Mouse (Mus musculus): ENCODE results near the gene Noct. TPM values are rescaled to one million over a fixed set of nuclear protein-coding genes. Genes with fewer than 3 reads are reported as not detected.
A peak's percentile ranks its signal among the peaks of the same experiment; 100 is the strongest.

Gene Noct
- polyA plus RNA-seq, 1 experiment from 2014 or later, result 11.4 TPM

DNA sequence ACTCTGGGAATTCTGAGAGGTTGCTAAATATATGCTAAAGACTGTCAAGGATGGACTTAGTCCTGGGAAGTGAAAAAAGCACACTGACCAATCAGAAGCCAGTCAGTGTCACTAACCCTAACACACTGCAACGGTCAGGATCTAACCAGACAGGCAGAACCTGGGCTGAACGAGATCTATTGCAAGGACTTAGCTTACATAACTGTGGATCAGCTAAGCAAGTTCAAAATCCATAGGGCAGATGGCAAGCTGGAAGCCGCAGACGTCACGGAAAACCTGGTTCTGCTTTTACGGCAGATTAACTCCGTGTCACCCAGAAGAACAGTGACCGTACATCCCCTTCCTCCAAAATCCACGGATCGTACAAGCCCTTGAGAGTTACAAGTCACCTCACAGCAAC, 39.5 kb upstream of the Noct start:
- H3K4me1 ChIP-seq (ENCODE audit: insufficient read depth), result no peaks in the 10 kb centered on the region; the same call in none of the 2 replicates
- no peak overlapping the region for H3K4me2 ChIP-seq (ENCODE audit: low read depth, low read length)
- H3K9ac ChIP-seq (replicated peaks), result no peak overlapping the region
- no peaks in the 10 kb centered on the region for H3K9me3 ChIP-seq (ENCODE audit: low read length)
- peak; percentile 29 for DNase-seq
- TF ChIP-seq EP300 (IDR thresholded peaks at IDR 0.05; ENCODE audit: low read depth) (peak; percentile 38; the same call in 1 of the 2 replicates), CTCF (IDR thresholded peaks at IDR 0.05; ENCODE audit: low read depth) (no peak)
- no peaks in the 10 kb centered on the region for H3K36me3 ChIP-seq (replicated peaks; ENCODE audit: insufficient read depth, low read length)
- no peak overlapping the region for H3K4me3 ChIP-seq (ENCODE audit: low read depth, low read length)
- 59% methylated on average over 10 of the region's 10 CpGs for WGBS (ENCODE audit: insufficient replicate concordance)
- no peak overlapping the region for H3K27ac ChIP-seq (ENCODE audit: low read depth)
- ATAC-seq, result peak; percentile 76
- no peaks in the 10 kb centered on the region for H3K27me3 ChIP-seq (ENCODE audit: insufficient read depth, low read length)

DNA sequence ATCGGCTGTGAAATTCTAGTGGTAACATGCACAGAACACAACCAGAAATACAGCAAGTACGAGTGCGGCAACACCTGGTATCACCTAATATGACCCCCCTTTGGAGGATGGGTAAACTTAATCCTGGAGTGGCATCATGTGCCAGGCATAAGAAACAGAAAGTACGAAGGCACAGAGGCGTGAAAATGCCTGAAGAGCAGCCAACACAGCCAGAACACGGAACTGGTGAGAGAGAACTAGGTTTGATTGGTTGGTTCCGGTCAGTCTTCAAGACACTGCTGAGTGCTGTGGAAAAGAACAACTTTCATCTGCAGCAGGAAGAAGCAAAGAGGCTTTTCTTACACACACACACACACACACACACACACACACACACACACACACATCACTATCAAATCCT, 38.8 kb upstream of the Noct start:
- Histone ChIP-seq H3K4me2 (ENCODE audit: low read depth, low read length) (no peak overlapping the region), H3K4me1 (ENCODE audit: insufficient read depth) (no peaks in the 10 kb centered on the region; the same call in none of the 2 replicates), H3K27me3 (ENCODE audit: insufficient read depth, low read length) (no peaks in the 10 kb centered on the region), H3K27ac (ENCODE audit: low read depth) (no peak overlapping the region), H3K9ac (replicated peaks) (no peak overlapping the region), H3K4me3 (ENCODE audit: low read depth, low read length) (no peak overlapping the region), H3K9me3 (ENCODE audit: low read length) (no peaks in the 10 kb centered on the region), H3K36me3 (replicated peaks; ENCODE audit: insufficient read depth, low read length) (no peaks in the 10 kb centered on the region)
- DNase-seq (no peak), ATAC-seq (no peak)
- WGBS (ENCODE audit: insufficient replicate concordance), result 84% methylated on average over 7 of the region's 7 CpGs
- TF ChIP-seq EP300 (IDR thresholded peaks at IDR 0.05; ENCODE audit: low read depth), result no peak
- TF ChIP-seq CTCF (IDR thresholded peaks at IDR 0.05; ENCODE audit: low read depth), result no peak

DNA sequence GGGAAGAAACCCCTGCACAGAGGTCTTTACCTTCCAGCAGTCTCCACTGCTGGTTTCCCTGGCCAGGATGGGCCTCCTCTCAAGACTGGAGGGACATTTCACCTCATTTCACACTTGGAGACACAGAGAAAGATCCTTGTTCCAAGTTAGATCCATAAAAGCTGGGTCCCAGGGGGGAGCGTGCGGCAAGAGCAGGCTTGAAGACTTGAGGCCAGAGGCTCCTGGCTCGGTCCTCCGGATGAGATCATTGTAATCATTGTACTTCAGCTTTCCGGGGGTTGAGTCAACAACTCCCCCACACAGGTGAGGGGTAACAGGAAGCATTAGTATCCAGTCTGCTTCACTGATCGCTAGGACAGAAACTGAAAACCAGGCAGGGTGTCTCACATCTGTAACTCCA, 30.2 kb upstream of the Noct start:
- ATAC-seq (no peak), DNase-seq (no peak)
- Histone ChIP-seq H3K36me3 (replicated peaks; ENCODE audit: insufficient read depth, low read length) (no peaks in the 10 kb centered on the region), H3K4me1 (ENCODE audit: insufficient read depth) (peaks cover 11% of the 10 kb centered on the region), H3K9ac (replicated peaks) (no peak overlapping the region), H3K27me3 (ENCODE audit: insufficient read depth, low read length) (no peaks in the 10 kb centered on the region), H3K27ac (ENCODE audit: low read depth) (no peak overlapping the region), H3K4me2 (ENCODE audit: low read depth, low read length) (no peak overlapping the region), H3K4me3 (ENCODE audit: low read depth, low read length) (no peak overlapping the region), H3K9me3 (ENCODE audit: low read length) (no peaks in the 10 kb centered on the region)
- TF ChIP-seq CTCF (IDR thresholded peaks at IDR 0.05; ENCODE audit: low read depth) (no peak), EP300 (IDR thresholded peaks at IDR 0.05; ENCODE audit: low read depth) (no peak)
- WGBS (ENCODE audit: insufficient replicate concordance), result 64% methylated on average over 6 of the region's 6 CpGs

DNA sequence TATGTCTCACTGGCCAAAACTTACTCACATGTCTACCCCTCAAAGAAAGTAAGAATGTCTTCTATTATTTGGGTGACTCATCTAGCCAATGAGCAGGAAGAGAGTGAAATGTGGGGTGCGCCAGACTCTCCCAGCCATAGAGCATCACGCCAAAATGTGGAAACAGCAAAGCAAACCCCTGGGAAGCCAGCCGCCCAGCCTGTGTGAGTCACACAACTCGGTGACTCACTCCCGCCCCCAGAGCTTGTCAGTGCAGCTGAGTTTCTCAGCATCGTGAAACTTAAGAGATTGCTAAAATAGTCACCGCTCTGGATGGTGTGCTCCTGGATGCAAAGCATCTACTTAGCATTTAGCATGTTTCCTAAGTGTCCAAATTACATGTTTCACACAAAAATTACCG, 28.9 kb upstream of the Noct start:
- ATAC-seq (peak; percentile 73), DNase-seq (peak; percentile 46)
- H3K4me2 ChIP-seq (ENCODE audit: low read depth, low read length), result peak overlapping the region; percentile 6; the same call in 1 of the 2 replicates

DNA sequence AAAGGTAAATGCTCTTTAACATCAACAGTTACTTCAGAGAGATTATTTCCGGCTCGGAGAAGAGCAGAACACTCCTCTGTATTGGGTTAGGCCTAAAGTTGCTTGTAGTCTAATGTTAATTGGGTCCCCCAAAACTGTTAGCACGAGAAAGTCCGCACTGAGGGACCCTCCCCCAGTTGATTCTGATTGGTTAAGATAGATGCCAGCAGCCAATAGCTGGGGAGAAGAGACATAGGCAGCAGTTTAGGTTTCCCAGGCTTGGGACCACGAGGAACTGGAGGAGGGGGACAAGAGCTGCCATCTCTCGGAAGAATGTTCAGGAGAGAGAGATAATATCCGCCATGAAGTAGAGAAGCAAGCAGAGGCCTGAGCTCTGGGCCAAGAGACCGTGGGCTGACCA, 28.5 kb upstream of the Noct start:
- Histone ChIP-seq H3K9ac (replicated peaks) (no peak overlapping the region), H3K27ac (ENCODE audit: low read depth) (no peak overlapping the region), H3K4me2 (ENCODE audit: low read depth, low read length) (peak overlapping the region; percentile 6; the same call in 1 of the 2 replicates), H3K9me3 (ENCODE audit: low read length) (peaks cover 4% of the 10 kb centered on the region; the same call in 1 of the 2 replicates), H3K36me3 (replicated peaks; ENCODE audit: insufficient read depth, low read length) (no peaks in the 10 kb centered on the region), H3K4me3 (ENCODE audit: low read depth, low read length) (no peak overlapping the region), H3K27me3 (ENCODE audit: insufficient read depth, low read length) (no peaks in the 10 kb centered on the region), H3K4me1 (ENCODE audit: insufficient read depth) (peaks cover 15% of the 10 kb centered on the region)
- 40% methylated on average over 8 of the region's 8 CpGs for WGBS (ENCODE audit: insufficient replicate concordance)
- DNase-seq (no peak), ATAC-seq (no peak)
- no peak for TF ChIP-seq EP300 (IDR thresholded peaks at IDR 0.05; ENCODE audit: low read depth)
- TF ChIP-seq CTCF (IDR thresholded peaks at IDR 0.05; ENCODE audit: low read depth), result no peak

More for the DNA sequence above, 28.9 kb upstream of the Noct start:
- no peaks in the 10 kb centered on the region for H3K27me3 ChIP-seq (ENCODE audit: insufficient read depth, low read length)
- H3K9me3 ChIP-seq (ENCODE audit: low read length), result peaks cover 4% of the 10 kb centered on the region; the same call in 1 of the 2 replicates
- H3K27ac ChIP-seq (ENCODE audit: low read depth), result no peak overlapping the region
- no peak overlapping the region for H3K4me3 ChIP-seq (ENCODE audit: low read depth, low read length)
- H3K9ac ChIP-seq (replicated peaks), result no peak overlapping the region
- TF ChIP-seq CTCF (IDR thresholded peaks at IDR 0.05; ENCODE audit: low read depth), result no peak
- no peak for TF ChIP-seq EP300 (IDR thresholded peaks at IDR 0.05; ENCODE audit: low read depth)
- 30% methylated on average over 8 of the region's 8 CpGs for WGBS (ENCODE audit: insufficient replicate concordance)
- no peaks in the 10 kb centered on the region for H3K36me3 ChIP-seq (replicated peaks; ENCODE audit: insufficient read depth, low read length)
- H3K4me1 ChIP-seq (ENCODE audit: insufficient read depth), result peaks cover 15% of the 10 kb centered on the region

DNA sequence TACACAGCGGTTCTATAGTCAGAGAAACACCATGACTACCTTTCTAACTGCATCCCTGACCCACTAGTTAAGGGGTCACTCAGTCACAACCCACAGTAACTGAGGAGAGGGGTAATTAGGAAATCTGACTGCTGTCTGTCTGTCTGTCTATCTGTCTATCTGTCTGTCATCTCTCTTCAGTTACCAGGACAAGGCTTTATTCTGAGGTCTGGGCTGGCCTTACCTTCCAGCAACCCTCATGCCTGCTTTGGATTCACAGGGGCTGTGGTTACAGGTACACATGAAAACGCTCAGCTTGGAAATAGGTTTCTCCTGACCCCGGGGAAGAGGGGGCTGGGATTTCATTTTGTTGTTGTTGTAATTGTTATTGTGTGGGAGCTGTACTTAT, 27.5 kb upstream of the Noct start:
- DNase-seq, result no peak
- TF ChIP-seq EP300 (IDR thresholded peaks at IDR 0.05; ENCODE audit: low read depth), result no peak
- TF ChIP-seq CTCF (IDR thresholded peaks at IDR 0.05; ENCODE audit: low read depth), result no peak
- Histone ChIP-seq H3K27ac (ENCODE audit: low read depth) (no peak overlapping the region), H3K27me3 (ENCODE audit: insufficient read depth, low read length) (no peaks in the 10 kb centered on the region), H3K9me3 (ENCODE audit: low read length) (peaks cover 4% of the 10 kb centered on the region; the same call in 1 of the 2 replicates), H3K9ac (replicated peaks) (no peak overlapping the region), H3K4me1 (ENCODE audit: insufficient read depth) (peaks cover 18% of the 10 kb centered on the region), H3K4me2 (ENCODE audit: low read depth, low read length) (no peak overlapping the region), H3K36me3 (replicated peaks; ENCODE audit: insufficient read depth, low read length) (no peaks in the 10 kb centered on the region), H3K4me3 (ENCODE audit: low read depth, low read length) (no peak overlapping the region)
- WGBS (ENCODE audit: insufficient replicate concordance), result 75% methylated on average over 3 of the region's 3 CpGs
- ATAC-seq, result no peak
